Mouse (Mus musculus): ENCODE data around the gene Plekhg5.

GRCm38 (mm10) chr4:152096927-152097326, 24.6 kb downstream of the Plekhg5 start:
- no peak for TF ChIP-seq CTCF (IDR thresholded peaks at IDR 0.05; ENCODE audit: low read depth)
- TF ChIP-seq EP300 (IDR thresholded peaks at IDR 0.05; ENCODE audit: low read depth) = no peak

Measured in heart, postnatal 0 days (tissue).